Mouse (Mus musculus) kidney, adult 18-20 months (tissue): ENCODE data around the gene Rpap1.
A peak's percentile ranks its signal among the peaks of the same experiment; 100 is the strongest.

Experiments used
- DNase-seq: peaks from one replicate; pipeline ENCODE4 v3.0.0; 2021

Gene Rpap1

DNA sequence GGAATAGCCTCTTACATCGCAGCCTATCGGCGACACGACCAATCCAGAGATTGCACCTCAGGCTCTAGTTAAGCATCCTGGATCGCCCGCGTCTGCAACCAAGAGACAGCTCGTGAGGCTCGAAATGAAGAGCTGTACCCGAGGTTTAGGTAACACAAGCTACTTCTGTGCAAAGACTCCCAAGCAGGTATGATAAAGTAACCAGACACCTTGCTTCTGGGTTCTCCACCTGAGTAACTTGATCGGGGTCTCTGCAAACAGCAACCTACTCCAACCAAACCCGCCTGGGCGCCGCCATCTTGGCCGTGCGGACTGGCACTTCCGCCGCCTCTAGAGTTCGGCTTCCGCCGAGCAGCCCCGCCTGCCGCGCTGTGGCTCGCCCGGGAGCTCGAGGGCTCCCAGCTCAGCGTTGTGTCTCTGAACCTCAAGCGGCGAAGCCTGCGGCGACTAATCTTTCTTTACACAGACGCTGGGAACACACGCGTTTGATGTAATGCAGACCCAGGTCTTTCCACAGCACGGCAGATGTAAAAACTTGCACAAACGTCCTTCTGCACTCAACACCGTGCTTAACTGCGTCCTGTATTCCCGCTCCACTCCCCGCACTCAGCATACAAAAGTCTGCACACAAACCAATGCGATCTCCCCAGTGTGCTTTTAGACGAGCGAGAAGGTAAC lies at the start of gene Rpap1:
TSS of gene Rpap1 (minus strand) at position 332 of the 678 bp plus-strand sequence.
- peak; percentile 86 for DNase-seq

DNA sequence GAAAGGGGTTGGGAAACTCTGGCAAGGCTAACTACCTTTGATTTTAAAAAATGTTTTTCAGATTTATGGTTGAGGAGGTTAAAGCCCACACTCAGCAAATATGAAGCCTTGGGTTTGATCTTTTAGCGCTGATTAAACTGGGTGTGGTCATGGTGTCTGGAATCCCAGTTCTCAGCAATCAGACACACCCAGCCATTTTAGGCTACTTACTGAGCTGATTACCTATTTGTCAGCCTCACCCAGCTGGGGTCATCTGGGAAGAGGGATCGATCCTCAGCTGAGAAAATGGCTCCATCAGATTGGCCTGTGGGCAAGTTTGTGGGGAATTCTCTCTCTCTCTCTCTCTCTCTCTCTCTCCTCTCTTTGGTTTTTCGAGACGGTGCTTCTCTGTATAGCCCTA lies 46.9 kb upstream of the Rpap1 start:
- DNase-seq: no peak

DNA sequence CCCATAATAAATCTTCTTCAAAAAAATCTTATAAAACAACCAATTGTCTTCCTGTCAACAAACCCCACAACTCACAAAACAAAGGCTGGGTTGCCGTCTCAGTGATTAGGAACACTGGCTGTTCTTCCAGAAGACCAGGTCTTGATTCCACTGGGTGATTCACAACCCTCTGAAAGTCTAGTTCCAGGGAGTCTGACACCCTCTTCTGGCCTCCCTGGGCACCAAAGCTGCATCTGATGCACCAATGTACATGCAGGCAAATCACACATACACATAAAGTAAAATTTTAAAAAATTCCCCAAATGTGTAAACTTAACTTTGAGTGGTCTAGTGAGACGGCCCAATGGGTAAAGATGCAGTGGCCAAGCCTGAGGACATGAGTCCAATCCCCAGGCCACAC lies 43.2 kb upstream of the Rpap1 start:
- no peak for DNase-seq

DNA sequence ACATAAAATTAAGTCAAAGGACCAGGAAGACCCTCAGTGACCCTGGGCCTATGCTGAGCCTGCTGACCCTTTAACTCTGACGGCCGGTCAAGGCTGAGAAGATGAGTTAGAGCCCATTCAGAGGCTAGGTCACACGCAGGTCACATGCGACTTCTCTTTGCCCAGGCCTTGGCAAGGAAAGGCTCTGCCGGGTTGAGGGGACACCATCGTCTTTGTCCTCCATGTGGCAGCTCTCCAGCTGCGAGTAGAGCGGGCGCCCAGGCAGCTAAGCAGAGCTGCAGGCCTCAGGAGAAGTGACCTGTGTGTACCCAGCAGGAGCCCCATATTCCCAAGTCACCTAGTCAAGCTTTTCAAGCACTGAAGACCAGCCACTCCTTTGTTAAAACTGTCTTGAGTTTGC lies 33.8 kb upstream of the Rpap1 start:
- DNase-seq: no peak

DNA sequence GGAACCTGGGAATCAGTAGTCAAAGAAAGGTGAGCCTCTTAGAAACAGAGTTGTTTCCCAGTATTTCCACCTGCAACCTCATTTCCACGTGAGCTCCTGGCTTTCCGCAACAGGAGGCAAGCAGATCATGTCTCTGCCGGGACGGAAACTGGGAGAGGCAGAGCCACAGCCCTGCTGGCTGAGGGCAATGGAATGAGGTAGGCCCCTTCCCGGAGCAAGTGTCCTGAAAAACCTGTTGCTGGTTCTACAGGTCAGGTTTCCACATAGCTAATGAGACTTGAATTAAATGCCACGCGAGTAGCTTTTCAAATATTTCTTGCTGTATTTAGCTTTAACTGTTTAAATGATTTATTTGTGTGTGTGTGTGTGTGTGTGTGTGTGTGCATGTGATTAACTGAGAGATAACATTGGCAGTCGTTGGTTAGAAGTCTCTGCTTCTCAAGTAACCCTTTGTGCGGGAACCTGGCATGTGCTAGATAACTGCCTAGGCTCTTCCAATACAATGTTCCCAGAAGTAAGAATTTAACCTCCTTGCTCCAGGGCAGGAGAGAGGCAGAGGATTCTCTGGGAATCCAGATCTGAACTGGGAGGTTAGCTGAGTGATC lies 31.4 kb upstream of the Rpap1 start:
- DNase-seq: no peak

DNA sequence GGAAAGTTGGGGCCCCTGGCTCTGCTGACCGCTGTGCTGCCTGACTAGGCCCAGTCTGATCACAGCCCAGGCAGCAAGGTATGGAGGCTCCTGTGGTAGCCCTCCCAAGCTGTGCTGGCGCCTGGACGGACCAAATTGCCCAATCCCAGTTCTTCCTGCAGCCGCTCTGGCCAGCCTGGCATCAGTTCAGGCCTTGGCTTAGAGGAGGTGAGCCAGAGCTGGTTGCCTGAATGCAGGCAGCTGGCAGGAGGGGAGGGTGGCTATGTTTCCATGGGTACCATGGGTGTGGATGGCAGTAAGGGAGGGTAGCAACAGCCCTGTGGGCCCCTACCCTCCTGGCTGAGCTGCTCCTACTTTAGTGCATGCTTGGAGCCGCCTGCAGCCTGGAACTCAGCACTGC lies 29.7 kb upstream of the Rpap1 start:
- DNase-seq: no peak

DNA sequence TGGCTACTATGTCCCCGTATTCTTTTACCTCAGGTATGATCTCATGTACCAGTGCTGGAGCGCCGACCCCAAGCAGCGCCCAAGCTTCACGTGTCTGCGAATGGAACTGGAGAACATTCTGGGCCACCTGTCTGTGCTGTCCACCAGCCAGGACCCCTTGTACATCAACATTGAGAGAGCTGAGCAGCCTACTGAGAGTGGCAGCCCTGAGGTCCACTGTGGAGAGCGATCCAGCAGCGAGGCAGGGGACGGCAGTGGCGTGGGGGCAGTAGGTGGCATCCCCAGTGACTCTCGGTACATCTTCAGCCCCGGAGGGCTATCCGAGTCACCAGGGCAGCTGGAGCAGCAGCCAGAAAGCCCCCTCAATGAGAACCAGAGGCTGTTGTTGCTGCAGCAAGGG lies 29.3 kb upstream of the Rpap1 start:
- DNase-seq: no peak

DNA sequence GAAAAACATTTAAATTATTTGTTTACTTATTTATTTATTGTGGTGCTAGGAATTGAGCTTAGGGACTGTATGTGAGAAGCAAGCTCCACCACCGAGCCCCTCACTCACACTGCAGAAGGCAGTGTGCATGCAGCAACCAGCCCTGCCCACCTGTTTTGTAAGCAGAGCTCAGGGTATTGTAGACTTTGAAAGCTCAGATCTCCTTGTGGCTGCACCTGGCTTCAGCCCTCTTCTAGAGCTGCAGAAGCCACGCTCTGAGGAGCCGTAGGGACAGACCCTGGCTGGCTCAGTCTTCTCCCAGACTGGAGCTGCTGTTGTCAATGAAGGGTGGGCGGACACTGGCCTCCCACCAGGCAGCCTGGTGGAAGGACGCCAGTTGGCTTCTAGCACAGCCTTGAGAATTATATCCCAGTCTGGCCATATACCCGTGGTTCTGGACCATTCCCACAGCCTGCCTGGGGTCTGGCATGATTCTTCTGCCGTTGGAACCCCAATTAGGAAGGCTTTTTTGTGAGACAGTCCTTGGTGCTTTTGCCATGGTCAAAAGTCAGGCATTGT lies 27.1 kb upstream of the Rpap1 start:
- no peak for DNase-seq

DNA sequence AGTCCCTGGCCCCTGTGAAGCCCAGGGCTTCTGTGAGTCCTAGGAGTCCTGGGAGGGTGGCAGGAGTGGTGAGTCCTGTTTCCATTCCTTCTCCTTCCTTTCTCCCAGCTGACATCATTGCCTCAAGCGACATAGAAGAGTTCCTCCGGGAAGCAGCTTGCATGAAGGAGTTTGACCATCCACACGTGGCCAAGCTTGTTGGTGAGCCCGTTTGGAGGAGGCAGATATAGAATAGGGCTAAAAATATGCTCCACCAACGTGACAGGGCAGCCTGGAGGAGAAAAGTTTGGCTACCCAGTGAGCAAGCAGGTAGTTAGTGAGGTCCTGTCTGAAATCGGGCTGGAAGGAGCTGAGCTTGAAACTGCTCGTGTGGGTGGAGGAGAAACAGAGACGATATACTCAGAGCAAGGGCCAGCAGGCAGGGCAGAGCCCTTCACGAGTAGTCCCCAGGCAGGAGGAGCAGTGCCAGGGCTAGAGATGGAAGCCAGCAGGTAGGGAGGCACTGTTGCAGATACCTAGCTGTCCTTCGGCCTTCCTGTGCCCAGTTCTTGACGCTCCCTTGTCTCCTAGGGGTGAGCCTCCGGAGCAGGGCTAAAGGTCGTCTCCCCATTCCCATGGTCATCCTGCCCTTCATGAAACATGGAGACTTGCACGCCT lies 24.3 kb upstream of the Rpap1 start:
- no peak for DNase-seq

DNA sequence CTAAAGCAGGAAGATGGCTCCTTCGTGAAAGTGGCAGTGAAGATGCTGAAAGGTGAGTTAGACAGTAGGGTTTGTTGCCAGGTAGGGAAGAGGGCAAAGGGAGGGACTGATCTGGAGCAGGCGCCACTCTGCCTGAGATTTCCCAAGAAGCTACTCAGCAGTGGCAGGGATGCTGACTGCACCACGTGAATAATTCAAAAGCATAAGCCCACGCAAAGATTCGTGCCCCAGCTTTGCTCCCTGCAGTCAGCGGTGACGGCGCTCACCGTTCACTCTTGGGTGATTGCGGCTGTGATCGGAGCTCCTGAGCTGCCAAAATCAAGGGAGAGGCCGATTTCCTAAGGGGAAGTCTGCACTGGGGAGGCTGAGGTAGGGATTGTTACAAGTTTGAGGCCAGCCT lies 23.6 kb upstream of the Rpap1 start:
- no peak for DNase-seq

DNA sequence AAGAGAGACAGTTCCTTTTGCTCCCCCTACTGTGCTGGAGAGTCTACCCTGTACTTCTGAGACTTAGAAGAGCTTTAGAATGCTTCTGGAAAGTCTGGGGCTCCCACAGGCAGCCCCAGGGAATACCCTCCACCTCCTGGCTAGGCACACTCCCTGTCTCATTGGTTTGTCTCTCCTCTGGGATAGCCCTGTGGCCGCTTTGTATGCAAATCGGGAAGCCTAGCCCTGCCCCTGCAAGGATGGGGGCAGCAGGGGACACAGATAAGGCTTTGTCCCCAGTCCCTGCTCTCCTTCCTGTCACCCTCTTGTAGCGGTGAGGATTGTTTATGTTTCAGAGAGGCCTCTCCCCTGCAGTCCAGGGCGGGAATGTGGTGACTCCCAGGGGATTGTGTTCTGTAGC lies 21.5 kb upstream of the Rpap1 start:
- DNase-seq: no peak

DNA sequence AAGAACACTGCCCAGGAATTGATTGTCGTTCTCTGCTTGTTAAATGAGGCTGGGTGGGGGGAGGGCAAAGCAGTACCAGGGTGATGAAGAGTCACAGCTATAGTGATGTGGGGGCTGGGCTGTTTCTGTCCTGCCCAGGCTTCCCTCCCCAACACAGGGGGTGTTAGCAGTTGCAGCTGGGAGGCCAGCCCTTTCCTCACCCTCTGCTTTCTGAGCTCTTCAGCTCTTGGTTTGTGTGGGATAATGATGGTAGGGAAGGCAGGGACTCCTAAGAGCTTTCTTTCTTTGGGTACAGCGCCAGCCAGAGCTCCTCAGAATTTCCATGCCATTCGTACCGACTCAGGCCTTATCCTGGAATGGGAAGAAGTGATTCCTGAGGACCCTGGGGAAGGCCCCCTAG lies 21.1 kb upstream of the Rpap1 start:
- no peak for DNase-seq

DNA sequence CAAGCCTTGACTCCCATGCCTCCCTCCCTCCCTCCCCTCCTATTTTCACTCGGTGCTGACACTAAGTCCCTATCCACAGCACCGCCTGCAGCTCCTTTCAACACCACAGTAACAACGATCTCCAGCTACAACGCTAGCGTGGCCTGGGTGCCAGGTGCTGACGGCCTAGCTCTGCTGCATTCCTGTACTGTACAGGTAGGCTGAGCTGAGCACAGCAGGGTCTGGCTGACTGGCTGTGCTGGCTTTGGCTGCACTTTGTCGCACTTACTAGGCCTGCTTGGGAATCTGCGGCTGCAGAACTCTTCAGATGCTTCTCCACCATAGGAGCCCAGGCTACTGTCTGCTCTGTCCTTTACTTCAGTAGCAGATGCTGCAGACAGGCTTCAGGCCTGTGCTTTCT lies 18.2 kb upstream of the Rpap1 start:
- DNase-seq: no peak

DNA sequence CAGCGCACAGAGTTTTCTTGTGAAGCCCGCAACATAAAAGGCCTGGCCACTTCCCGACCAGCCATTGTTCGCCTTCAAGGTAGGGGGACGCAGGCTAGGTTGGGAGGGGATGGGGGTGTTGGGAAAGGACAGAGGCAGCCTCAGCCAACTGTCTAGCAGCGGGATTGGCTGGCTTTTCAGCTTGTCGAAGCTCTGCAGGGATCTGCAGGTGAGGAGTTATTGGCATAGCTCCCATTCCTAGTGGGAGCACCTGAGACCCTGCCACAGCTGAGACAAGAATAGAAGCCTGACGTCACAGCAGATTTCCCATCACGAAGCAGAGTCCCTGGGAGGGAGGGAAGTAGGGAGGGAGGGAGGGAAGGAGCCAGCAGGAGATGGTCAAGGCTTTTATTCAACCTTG lies 17.4 kb upstream of the Rpap1 start:
- no peak for DNase-seq

DNA sequence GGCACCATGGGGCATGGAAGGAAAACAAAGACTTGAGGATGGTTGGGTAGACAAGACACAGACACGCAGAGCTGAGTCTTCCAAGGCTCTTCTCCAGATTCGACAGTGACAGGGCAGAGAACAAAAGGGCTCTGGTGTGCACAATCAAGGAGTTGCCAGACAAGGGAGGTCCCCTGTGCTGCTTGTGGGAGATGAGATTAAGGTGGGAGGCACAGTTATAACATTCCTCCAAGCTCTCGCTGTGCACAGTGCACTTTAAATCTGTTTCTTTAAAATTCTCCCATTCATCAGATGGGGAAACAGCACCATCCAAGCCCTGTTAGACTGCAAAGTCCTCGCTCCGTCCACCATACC lies 16.9 kb upstream of the Rpap1 start:
- no peak for DNase-seq

DNA sequence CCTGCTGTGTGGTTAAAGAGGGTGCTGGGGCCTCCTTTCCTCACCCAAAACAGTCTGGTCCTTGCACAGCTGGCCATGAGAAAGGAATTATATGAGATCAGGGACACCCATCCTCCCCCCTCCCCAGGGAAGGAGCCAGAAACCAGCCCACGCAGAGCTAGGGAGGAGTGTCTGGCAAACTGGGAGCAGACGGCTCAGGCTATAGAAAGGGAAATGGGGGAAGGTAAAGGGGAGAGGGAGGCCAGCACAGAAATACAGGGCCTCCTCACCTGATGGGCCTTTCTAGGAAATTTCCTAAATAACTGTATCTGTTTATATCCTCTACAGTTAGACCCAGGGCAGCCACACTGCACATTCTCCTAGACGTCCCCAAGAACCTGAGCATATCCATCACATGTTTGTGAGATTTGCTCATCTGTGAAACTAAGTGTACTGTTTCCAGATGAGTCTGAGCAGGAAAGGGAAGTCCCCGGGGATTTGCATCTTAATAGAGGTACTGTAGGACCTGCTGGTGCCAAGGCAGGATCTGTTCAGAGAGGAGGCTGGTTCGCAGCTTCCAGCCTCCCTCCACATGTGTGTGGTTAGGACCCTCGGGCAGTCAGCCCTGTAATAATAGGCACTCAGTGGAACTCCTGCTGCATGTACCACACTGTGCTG lies 16.4 kb upstream of the Rpap1 start:
- DNase-seq: no peak

DNA sequence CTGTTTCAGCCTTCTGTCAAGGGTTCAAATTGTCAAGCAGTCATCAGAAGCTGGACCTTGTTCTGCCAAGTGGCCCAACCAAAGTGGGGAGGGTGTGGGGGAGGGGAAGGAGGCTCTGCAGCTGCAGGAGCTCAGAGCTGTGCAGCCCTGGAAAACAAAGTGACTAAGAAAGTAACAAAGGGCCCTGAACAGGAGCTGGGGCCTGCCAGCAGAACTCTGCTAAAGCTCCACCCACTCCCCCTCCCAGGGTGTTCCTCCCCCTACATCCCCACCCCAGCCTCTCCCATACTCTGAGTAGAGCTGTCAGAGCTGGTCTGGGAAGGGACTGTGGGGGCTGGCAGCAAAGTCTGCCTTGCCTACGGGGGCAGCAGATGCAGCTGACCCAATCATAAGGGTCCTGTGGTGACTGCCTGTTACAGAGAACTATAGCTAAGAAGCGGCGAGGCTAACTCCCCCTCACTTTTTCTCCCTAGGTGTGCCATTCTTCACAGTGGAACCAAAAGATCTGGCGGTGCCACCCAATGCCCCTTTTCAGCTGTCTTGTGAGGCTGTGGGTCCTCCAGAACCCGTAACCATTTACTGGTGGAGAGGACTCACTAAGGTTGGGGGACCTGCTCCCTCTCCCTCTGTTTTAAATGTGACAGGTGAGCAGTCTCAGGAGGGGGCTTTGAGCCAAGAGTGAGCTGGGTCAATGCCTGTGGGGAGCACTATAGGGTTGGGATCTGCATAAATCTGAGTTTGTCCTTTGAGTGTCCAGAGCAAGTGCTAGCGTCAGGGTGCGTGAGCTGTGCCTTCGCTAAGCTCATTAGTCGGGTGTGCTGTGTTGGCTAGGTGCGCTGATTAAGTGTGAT lies 15.7 kb upstream of the Rpap1 start:
- no peak for DNase-seq

DNA sequence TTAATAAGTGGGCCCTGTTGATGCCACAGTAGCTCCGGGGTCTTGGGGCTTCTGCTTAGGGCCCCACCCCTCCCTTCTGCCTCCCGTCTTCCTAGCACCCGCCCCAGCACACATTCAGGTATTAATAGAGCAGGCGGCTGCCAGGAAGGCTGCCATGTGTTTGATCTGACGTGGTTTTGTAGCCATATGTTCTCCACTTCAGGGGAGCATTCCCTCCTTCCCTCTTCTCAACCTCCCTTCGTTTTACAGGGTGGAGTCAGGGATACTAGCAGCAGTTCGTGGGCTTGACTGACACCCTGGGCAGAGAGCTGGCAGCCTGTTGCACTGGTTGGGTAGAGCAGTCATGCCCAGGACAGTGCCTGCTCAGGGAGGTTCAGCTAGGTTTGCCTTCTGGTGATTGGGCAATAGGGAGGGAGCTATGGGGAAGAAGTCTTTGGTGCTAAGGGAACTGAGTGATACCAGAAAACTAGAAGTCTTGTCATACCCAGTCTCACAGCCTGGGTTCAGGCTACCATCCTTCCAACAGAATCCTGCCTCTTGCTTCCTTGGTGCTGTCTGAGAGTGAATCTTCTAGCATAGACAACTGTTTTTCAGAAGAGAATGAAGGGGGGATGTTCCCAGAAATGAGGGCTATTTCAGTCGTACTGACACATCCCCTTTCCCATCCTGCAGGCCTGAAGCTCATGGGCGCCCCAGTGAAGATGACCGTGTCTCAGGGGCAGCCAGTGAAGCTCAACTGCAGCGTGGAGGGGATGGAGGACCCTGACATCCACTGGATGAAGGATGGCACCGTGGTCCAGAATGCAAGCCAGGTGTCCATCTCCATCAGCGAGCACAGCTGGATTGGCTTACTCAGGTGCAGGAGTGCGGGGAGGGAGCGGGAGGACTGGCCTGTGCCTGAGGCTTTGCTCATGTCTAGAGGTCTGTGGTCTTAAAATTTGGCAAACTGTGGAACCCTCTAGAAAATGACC lies 13.8 kb upstream of the Rpap1 start:
- no peak for DNase-seq

DNA sequence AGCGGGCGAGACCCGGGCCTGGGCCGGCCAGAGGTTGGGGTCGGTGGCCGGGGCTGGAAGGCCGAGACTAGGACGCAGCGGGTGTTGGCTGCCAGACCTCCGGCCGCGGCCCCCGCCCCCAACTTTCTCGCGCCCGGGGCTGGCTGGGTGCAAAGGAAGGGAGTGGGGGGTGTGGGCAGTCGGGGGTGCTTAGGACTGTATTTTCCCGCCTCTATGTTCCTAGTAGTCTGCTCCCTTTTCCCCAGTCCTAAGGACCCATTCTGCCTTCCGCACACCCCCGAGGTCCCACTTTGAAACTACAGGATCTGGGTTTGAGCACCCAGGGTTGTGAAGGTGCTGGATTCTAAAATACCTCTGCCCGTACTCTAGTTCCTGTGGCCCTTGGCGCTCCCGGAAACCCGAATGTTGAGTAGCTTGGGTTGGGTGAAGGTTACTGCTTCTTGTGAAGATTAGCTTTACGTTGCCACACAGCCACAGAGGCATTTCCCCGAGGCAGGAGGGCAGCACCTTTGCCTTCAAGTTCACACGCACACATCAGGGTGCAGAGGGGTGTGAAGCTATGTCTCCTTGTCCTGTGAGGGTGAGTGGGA lies 12.7 kb upstream of the Rpap1 start:
- peak; percentile 21 for DNase-seq

DNA sequence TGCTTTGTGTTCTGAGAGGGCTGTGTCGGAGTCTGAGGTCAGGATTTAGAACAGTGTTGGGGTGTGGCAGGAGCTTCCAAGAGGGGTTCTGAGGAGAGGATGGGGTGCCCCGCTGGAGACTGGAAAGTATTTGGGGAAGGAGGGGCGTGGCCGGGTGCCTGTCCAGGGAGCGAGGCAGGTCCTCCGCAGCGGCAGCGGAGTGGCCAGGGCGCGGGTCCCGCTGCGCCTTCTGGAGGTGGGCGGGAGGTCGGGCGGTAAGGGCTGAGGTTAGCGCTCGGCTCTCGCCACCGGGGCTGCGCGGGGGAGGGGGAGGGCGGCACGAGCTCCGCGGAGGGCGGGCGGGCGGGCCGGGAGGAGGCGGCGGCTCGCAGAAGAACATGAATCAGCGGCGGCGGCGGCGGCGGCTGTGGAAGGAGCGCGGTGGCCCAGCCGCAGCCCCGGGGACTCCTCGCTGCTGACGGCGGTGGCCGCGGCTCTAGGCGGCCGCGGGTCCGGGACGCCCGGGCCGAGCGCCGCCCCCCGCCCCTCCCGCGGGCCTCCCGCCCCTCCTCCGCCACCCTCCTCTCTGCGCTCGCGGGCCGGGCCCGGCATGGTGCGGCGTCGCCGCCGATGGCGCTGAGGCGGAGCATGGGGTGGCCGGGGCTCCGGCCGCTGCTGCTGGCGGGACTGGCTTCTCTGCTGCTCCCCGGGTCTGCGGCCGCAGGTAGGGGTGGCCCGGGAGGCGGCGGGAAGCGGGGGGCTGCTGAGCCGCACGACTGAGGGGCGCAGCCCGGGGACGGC lies 12.0 kb upstream of the Rpap1 start:
- DNase-seq: peak; percentile 42
